Mouse (Mus musculus) intestine, postnatal 0 days (tissue): ENCODE results near the gene Klf13. TPM values are rescaled to one million over a fixed set of nuclear protein-coding genes. Genes with fewer than 3 reads are reported as not detected.
A peak's percentile ranks its signal among the peaks of the same experiment; 100 is the strongest.

Source experiments
- ATAC-seq: fragments of 200-750 bp; cut with Nextera tagmentation; 2 replicates; pipeline ENCODE4 v1.8.0; 2017; ENCODE audit warnings: mild to moderate bottlenecking, moderate TSS enrichment, moderate library complexity
- H3K27ac ChIP-seq: fragments of 300-500 bp; sonication (generic); 2 replicates; pipeline ENCODE4 v1.5.1; 2014; ENCODE audit warnings: mild to moderate bottlenecking, low read depth, low read length, moderate library complexity
- H3K27me3 ChIP-seq: fragments of 300-500 bp; sonication (generic); replicated peaks from 2 replicates; pipeline ENCODE4 v1.6.1; 2014; ENCODE audit warnings: low read length, mixed read lengths; ENCODE audit not compliant: control insufficient read depth, insufficient read depth
- H3K36me3 ChIP-seq: fragments of 300-500 bp; sonication (generic); 2 replicates; pipeline ENCODE4 v1.6.1; 2014; ENCODE audit warnings: mild to moderate bottlenecking, moderate library complexity; ENCODE audit not compliant: control insufficient read depth, insufficient read depth
- H3K4me1 ChIP-seq: fragments of 300-500 bp; sonication (generic); replicated peaks from 2 replicates; pipeline ENCODE4 v1.6.1; 2014; ENCODE audit warnings: antibody characterized with exemption, low read length, mixed read lengths; ENCODE audit not compliant: control insufficient read depth, insufficient read depth
- H3K4me2 ChIP-seq: fragments of 300-500 bp; sonication (generic); replicated peaks from 2 replicates; pipeline ENCODE4 v1.6.1; 2014; ENCODE audit warnings: low read depth, mild to moderate bottlenecking, moderate library complexity
- H3K4me3 ChIP-seq: fragments of 300-500 bp; sonication (generic); 2 replicates; pipeline ENCODE4 v1.5.1; 2014; ENCODE audit warnings: low read depth, low read length
- H3K9ac ChIP-seq: fragments of 300-500 bp; sonication (generic); 2 replicates; pipeline ENCODE4 v1.6.1; 2014; ENCODE audit warnings: mild to moderate bottlenecking, low read depth, low read length
- H3K9me3 ChIP-seq: fragments of 300-500 bp; sonication (generic); 2 replicates; pipeline ENCODE4 v1.6.1; 2016; ENCODE audit warnings: mixed run types; ENCODE audit not compliant: control insufficient read depth
- CTCF ChIP-seq: sonication (generic); IDR thresholded peaks from 2 replicates; pipeline ENCODE4 v1.5.1; 2016; ENCODE audit warnings: low read depth, mild to moderate bottlenecking, control low read depth, antibody characterized with exemption, moderate library complexity
- WGBS: fragments of 180-500 bp; shearing (Covaris S2); extraction: QIAGEN DNeasy Blood & Tissue Kit; methylation state at CpG from one replicate; pipeline ENCODE4 v1.1.7; 2014; 5-methylcytosine and 5-hydroxymethylcytosine counted together
- polyA plus RNA-seq: library from polyadenylated mRNA; unstranded; fragments of >200 nt; fragmentation: Nextera tagmentation; extraction: Ambion mirVana; gene quantifications from 2 replicates; pipeline ENCODE4 v1.2.1, GENCODE M21; 2015

Gene Klf13
- polyA plus RNA-seq, 1 experiment from 2014 or later: 19.3 TPM

DNA sequence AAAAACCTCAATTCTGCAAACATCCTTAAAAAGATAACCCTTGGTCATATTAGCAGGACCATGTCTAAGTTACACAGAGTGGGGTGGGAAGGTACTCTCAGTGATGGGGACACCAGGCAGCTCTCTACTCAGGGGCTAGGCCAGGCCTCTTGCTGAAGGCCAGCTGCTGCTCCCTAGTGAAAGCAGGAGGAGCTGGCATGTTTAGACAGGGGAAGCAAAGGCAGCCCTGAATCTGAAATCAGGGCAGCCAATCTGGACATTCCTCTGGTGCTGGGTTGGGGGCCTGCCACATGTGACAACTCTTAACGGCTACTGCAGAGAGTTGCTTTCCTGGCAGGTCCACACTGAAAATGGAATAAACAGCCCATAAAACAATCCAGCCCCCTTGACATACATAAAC lies 14.6 kb downstream of the Klf13 start:
- H3K9me3 ChIP-seq: no peaks in the 10 kb centered on the region
- no peak for ATAC-seq
- H3K36me3 ChIP-seq: no peaks in the 10 kb centered on the region
- no peaks in the 10 kb centered on the region for H3K27me3 ChIP-seq
- TF ChIP-seq CTCF: no peak
- peaks cover 16% of the 10 kb centered on the region for H3K4me1 ChIP-seq
- H3K27ac ChIP-seq: no peak overlapping the region
- no peak overlapping the region for H3K4me2 ChIP-seq
- no peak overlapping the region for H3K9ac ChIP-seq
- no peak overlapping the region for H3K4me3 ChIP-seq
- 36% methylated on average over 1 of the region's 1 CpGs for WGBS

GRCm38 (mm10) chr7:63922975-63923374 lies 15.7 kb downstream of the Klf13 start:
- no peaks in the 10 kb centered on the region for H3K27me3 ChIP-seq
- no peaks in the 10 kb centered on the region for H3K36me3 ChIP-seq
- H3K4me2 ChIP-seq: no peak overlapping the region
- H3K4me1 ChIP-seq: peaks cover 16% of the 10 kb centered on the region
- H3K9me3 ChIP-seq: no peaks in the 10 kb centered on the region
- 0 out of 2 replicates have a peak, but pooled peaks have one; percentile 21 for TF ChIP-seq CTCF
- H3K27ac ChIP-seq: no peak overlapping the region
- no peak overlapping the region for H3K9ac ChIP-seq
- WGBS: 88% methylated on average over 1 of the region's 1 CpGs
- H3K4me3 ChIP-seq: no peak overlapping the region
- no peak for ATAC-seq

DNA sequence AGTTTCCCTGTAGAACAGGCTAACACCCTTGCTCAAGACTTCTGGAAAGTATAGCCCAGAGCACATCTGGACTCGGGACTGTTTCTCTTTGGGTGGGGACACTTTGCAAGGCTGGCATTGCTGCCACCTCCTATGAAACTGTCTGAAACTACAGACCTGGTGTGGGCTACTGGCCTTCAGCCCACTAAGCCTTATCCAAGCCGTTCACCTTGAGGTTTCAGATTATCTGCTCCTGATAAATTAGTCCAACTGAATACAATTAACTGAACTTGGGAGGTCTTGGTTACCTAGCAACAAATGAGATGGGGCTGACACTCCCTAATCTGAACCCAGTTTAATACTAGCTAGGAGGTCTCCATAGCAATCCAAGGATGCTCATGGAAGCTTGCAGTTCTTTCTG lies 16.1 kb downstream of the Klf13 start:
- Histone ChIP-seq H3K27me3 (no peaks in the 10 kb centered on the region), H3K4me3 (no peak overlapping the region), H3K36me3 (no peaks in the 10 kb centered on the region), H3K9ac (no peak overlapping the region), H3K4me2 (no peak overlapping the region), H3K9me3 (no peaks in the 10 kb centered on the region), H3K4me1 (peaks cover 16% of the 10 kb centered on the region), H3K27ac (no peak overlapping the region)
- no peak for TF ChIP-seq CTCF
- ATAC-seq: no peak
- 60% methylated on average over 2 of the region's 2 CpGs for WGBS

GRCm38 (mm10) chr7:63921909-63922562 lies 16.7 kb downstream of the Klf13 start:
- ATAC-seq: no peak
- Histone ChIP-seq H3K9me3 (no peaks in the 10 kb centered on the region), H3K27ac (no peak overlapping the region), H3K9ac (no peak overlapping the region), H3K27me3 (no peaks in the 10 kb centered on the region), H3K4me1 (peaks cover 16% of the 10 kb centered on the region), H3K4me3 (no peak overlapping the region), H3K4me2 (no peak overlapping the region), H3K36me3 (no peaks in the 10 kb centered on the region)
- 67% methylated on average over 8 of the region's 8 CpGs for WGBS
- no peak for TF ChIP-seq CTCF

- ATAC-seq: no peak
- Histone ChIP-seq H3K4me3 (no peak overlapping the region), H3K9ac (no peak overlapping the region), H3K27ac (no peak overlapping the region), H3K4me1 (peaks cover 4% of the 10 kb centered on the region; the same call in 1 of the 2 replicates), H3K9me3 (no peaks in the 10 kb centered on the region), H3K4me2 (no peak overlapping the region), H3K36me3 (no peaks in the 10 kb centered on the region), H3K27me3 (no peaks in the 10 kb centered on the region)
- no peak for TF ChIP-seq CTCF
- WGBS: 71% methylated on average over 12 of the region's 12 CpGs
Measured at GRCm38 (mm10) chr7:63918771-63919768, 19.6 kb downstream of the Klf13 start.

DNA sequence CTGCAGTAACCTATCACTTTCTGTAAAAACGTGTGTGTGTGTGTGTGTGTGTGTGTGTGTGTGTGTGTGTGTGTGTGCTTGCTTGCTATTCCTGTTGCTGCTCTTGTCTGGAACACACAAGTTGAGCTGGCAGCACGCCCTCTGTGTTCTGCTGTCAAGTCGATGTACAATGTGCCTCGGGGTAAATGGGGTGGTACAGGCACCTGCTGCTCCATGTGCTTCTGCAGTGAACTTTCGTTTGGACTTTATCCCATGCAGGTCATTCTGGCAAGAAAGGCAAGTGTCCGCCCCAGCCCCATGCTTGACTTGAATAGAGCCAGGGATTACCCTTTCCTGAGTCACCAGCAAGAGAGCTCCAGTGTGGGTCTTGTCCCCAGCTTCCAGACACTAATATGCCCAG lies 21.0 kb downstream of the Klf13 start:
- no peaks in the 10 kb centered on the region for H3K36me3 ChIP-seq
- peaks cover 8% of the 10 kb centered on the region; the same call in 1 of the 2 replicates for H3K4me1 ChIP-seq
- no peak overlapping the region for H3K4me2 ChIP-seq
- no peaks in the 10 kb centered on the region for H3K27me3 ChIP-seq
- no peaks in the 10 kb centered on the region for H3K9me3 ChIP-seq
- H3K4me3 ChIP-seq: no peak overlapping the region
- peak; percentile 74 for ATAC-seq
- H3K27ac ChIP-seq: no peak overlapping the region
- no peak overlapping the region for H3K9ac ChIP-seq
- WGBS: 36% methylated on average over 6 of the region's 6 CpGs
- 0 out of 2 replicates have a peak, but pooled peaks have one; percentile 3 for TF ChIP-seq CTCF
